Mouse (Mus musculus) embryonic fibroblast, embryonic 13.5 days (primary cell): Measurements from ENCODE around the gene Golgb1.

ENCODE experiments used
- CTCF ChIP-seq: IDR thresholded peaks from 2 replicates; pipeline ENCODE4 v1.5.1; 2011; ENCODE audit warnings: mild to moderate bottlenecking, control low read depth, low read length, moderate library complexity, borderline replicate concordance; ENCODE audit not compliant: insufficient read depth
- POLR2A ChIP-seq: IDR thresholded peaks from 2 replicates; pipeline ENCODE4 v1.6.1; 2011; ENCODE audit warnings: low read depth, mild to moderate bottlenecking, control low read depth, low read length, moderate library complexity

DNA sequence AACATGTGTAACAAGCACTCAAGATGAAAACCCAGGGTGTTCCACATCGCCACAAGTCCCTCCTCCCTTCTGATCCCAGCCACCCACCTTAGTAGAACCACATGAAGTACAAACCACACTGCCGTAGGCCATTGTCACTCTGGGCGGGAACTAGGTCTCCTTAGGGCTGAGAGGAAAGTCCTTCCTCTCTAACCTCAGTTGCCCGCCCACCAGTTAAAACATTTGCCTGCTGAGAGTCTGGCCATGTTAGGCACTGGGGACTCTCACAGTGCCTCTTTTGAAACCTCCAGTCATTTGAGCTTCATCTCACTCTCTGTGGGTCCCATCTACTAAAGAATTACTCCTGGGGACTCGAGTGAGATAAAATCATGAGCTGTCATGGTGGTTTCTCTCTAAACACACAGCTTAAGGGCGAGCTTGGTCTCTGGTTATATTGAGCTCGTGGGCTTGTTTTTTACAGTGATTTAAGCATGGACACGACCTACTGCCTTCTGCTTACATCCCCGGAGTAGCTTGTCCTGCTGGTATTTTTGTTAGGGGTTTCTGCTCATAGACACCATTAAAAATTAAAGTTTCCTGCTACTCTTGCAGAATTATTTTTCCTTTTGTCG lies 52.7 kb downstream of the Golgb1 start:
- TF ChIP-seq CTCF (no peak), POLR2A (no peak)
